Mouse (Mus musculus): ENCODE data around the gene B4gat1.
"Not testable (repeated sequence)": the region's sequence is repeated elsewhere in the genome, so short reads cannot be mapped to it uniquely, and the experiment has no call there.

DNA sequence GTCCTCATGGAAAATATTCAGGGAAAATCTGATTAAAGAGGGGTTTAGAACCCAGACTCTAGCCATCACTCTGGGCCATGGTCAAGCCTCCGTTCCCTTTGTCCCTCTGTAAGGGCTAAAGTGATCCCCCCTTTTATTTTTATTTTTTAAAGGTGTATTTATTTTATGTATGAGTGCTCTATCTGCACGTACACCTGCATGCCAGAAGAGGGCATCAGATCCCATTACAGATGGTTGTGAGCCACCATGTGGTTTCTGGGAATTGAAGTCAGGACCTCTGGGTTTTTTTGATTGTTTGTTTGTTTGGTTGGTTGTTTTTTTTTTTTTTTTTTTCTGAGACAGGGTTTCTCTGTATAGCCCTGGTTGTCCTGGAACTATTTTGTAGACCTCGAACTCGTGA, 47.9 kb downstream of the B4gat1 start:
- TF ChIP-seq CTCF (IDR thresholded peaks at IDR 0.05; ENCODE audit: extremely low read depth, insufficient read depth, insufficient read length, insufficient replicate concordance); POLR2A (IDR thresholded peaks at IDR 0.05; ENCODE audit: low read depth, low read length): not testable (repeated sequence)
